Mouse (Mus musculus) splenic B cell, adult 2 months (primary cell): ENCODE data around the gene Snrnp48.

ENCODE experiments used
- DNase-seq: peaks from one replicate; pipeline ENCODE4 v3.0.0-alpha.2; 2011; ENCODE audit warnings: low read depth, low spot score
- H3K27me3 ChIP-seq: 2 replicates; pipeline ENCODE4 v1.6.1; 2012; ENCODE audit warnings: mild to moderate bottlenecking, low read length, moderate library complexity, mixed read lengths; ENCODE audit not compliant: control insufficient read depth, poor library complexity, insufficient read depth, severe bottlenecking
- H3K36me3 ChIP-seq: 2 replicates; pipeline ENCODE4 v1.6.1; 2012; ENCODE audit warnings: mild to moderate bottlenecking, low read length, moderate library complexity, mixed read lengths; ENCODE audit not compliant: control insufficient read depth, poor library complexity, insufficient read depth, severe bottlenecking

The Snrnp48 gene

GRCm38 (mm10) chr13:38204702-38205482 lies at the start of gene Snrnp48:
TSS of gene Snrnp48 (plus strand) at chr13:38204938.
- peak; percentile 92 for DNase-seq
- Histone ChIP-seq H3K36me3 (no peaks in the 10 kb centered on the region), H3K27me3 (no peaks in the 10 kb centered on the region)

- no peak for DNase-seq
- no peaks in the 10 kb centered on the region for H3K36me3 ChIP-seq
- no peaks in the 10 kb centered on the region for H3K27me3 ChIP-seq
These were observed 49.2 kb upstream of the Snrnp48 start for GRCm38 (mm10) chr13:38155523-38155922.

- Histone ChIP-seq H3K27me3 (no peaks in the 10 kb centered on the region), H3K36me3 (no peaks in the 10 kb centered on the region)
- DNase-seq = no peak
These were observed 47.1 kb upstream of the Snrnp48 start for GRCm38 (mm10) chr13:38157635-38158034.

- Histone ChIP-seq H3K36me3 (no peaks in the 10 kb centered on the region), H3K27me3 (no peaks in the 10 kb centered on the region)
- no peak for DNase-seq
These were observed 42.7 kb upstream of the Snrnp48 start for GRCm38 (mm10) chr13:38162002-38162401.

GRCm38 (mm10) chr13:38162668-38163067 lies 42.1 kb upstream of the Snrnp48 start:
- Histone ChIP-seq H3K36me3 (no peaks in the 10 kb centered on the region), H3K27me3 (no peaks in the 10 kb centered on the region)
- DNase-seq = no peak

GRCm38 (mm10) chr13:38164932-38165331 lies 39.8 kb upstream of the Snrnp48 start:
- no peaks in the 10 kb centered on the region for H3K27me3 ChIP-seq
- no peaks in the 10 kb centered on the region for H3K36me3 ChIP-seq
- no peak for DNase-seq

- no peaks in the 10 kb centered on the region for H3K27me3 ChIP-seq
- DNase-seq = no peak
- no peaks in the 10 kb centered on the region for H3K36me3 ChIP-seq
These were observed 37.7 kb upstream of the Snrnp48 start for GRCm38 (mm10) chr13:38167056-38167455.

- H3K27me3 ChIP-seq = no peaks in the 10 kb centered on the region
- DNase-seq = no peak
These were observed 34.0 kb upstream of the Snrnp48 start for GRCm38 (mm10) chr13:38170707-38171144.

GRCm38 (mm10) chr13:38193406-38193805 lies 11.3 kb upstream of the Snrnp48 start:
- Histone ChIP-seq H3K36me3 (no peaks in the 10 kb centered on the region), H3K27me3 (no peaks in the 10 kb centered on the region)
- DNase-seq = no peak

More at GRCm38 (mm10) chr13:38170707-38171144, 34.0 kb upstream of the Snrnp48 start:
- no peaks in the 10 kb centered on the region for H3K36me3 ChIP-seq

GRCm38 (mm10) chr13:38201413-38201812 lies 3.3 kb upstream of the Snrnp48 start:
- no peak for DNase-seq
- Histone ChIP-seq H3K36me3 (no peaks in the 10 kb centered on the region), H3K27me3 (no peaks in the 10 kb centered on the region)

- DNase-seq = no peak
- no peaks in the 10 kb centered on the region for H3K27me3 ChIP-seq
- H3K36me3 ChIP-seq = no peaks in the 10 kb centered on the region
These were observed 567 bp upstream of the Snrnp48 start for GRCm38 (mm10) chr13:38204171-38204570.

GRCm38 (mm10) chr13:38211122-38211521 lies 6.4 kb downstream of the Snrnp48 start:
- H3K36me3 ChIP-seq = peaks cover 15% of the 10 kb centered on the region; the same call in 1 of the 2 replicates
- DNase-seq = no peak
- H3K27me3 ChIP-seq = no peaks in the 10 kb centered on the region

GRCm38 (mm10) chr13:38218686-38219085 lies 13.9 kb downstream of the Snrnp48 start:
- peaks cover 20% of the 10 kb centered on the region for H3K36me3 ChIP-seq
- DNase-seq = no peak
- no peaks in the 10 kb centered on the region for H3K27me3 ChIP-seq

GRCm38 (mm10) chr13:38220331-38220730 lies 15.6 kb downstream of the Snrnp48 start:
- peaks cover 24% of the 10 kb centered on the region for H3K36me3 ChIP-seq
- no peaks in the 10 kb centered on the region for H3K27me3 ChIP-seq
- no peak for DNase-seq

GRCm38 (mm10) chr13:38230177-38230821 lies 25.6 kb downstream of the Snrnp48 start:
- no peak for DNase-seq
- Histone ChIP-seq H3K27me3 (no peaks in the 10 kb centered on the region), H3K36me3 (no peaks in the 10 kb centered on the region; the same call in 1 of the 2 replicates)
